Mouse (Mus musculus) embryo, embryonic 10.5 days (tissue): ENCODE results near the gene 2700081O15Rik.

Experiments used
- DNase-seq: peaks from one replicate; pipeline ENCODE4 v3.0.0-alpha.2; 2015; ENCODE audit warnings: low spot score

The 2700081O15Rik gene

GRCm38 (mm10) chr19:7420841-7421601 is 3.6 kb downstream of the 2700081O15Rik start:
- no peak for DNase-seq

GRCm38 (mm10) chr19:7421602-7422591 is 4.5 kb downstream of the 2700081O15Rik start:
- DNase-seq, result peak; percentile 82

GRCm38 (mm10) chr19:7422656-7423027 is 5.2 kb downstream of the 2700081O15Rik start:
- no peak for DNase-seq

- no peak for DNase-seq
These were observed 5.7 kb downstream of the 2700081O15Rik start for GRCm38 (mm10) chr19:7423028-7423655.

- DNase-seq, result no peak
These were observed 6.2 kb downstream of the 2700081O15Rik start for GRCm38 (mm10) chr19:7423656-7424030.

- DNase-seq, result no peak
These were observed 6.7 kb downstream of the 2700081O15Rik start for GRCm38 (mm10) chr19:7424131-7424530.

- no peak for DNase-seq
These were observed 7.4 kb downstream of the 2700081O15Rik start for GRCm38 (mm10) chr19:7424590-7425397.

GRCm38 (mm10) chr19:7425398-7425775 is 8.0 kb downstream of the 2700081O15Rik start:
- no peak for DNase-seq

GRCm38 (mm10) chr19:7434887-7435286 is 17.5 kb downstream of the 2700081O15Rik start:
- DNase-seq, result no peak

- peak; percentile 82 for DNase-seq
These were observed 18.9 kb downstream of the 2700081O15Rik start for GRCm38 (mm10) chr19:7436061-7436970.

- DNase-seq, result no peak
These were observed 20.9 kb downstream of the 2700081O15Rik start for GRCm38 (mm10) chr19:7438295-7438694.

GRCm38 (mm10) chr19:7441493-7441892 is 24.1 kb downstream of the 2700081O15Rik start:
- peak; percentile 84 for DNase-seq

- no peak for DNase-seq
These were observed 27.7 kb downstream of the 2700081O15Rik start for GRCm38 (mm10) chr19:7445105-7445504.

GRCm38 (mm10) chr19:7445596-7445995 is 28.2 kb downstream of the 2700081O15Rik start:
- DNase-seq, result no peak

GRCm38 (mm10) chr19:7456803-7457202 is 39.4 kb downstream of the 2700081O15Rik start:
- DNase-seq, result no peak

- no peak for DNase-seq
These were observed 41.5 kb downstream of the 2700081O15Rik start for GRCm38 (mm10) chr19:7458901-7459300.

GRCm38 (mm10) chr19:7459370-7459769 is 41.9 kb downstream of the 2700081O15Rik start:
- no peak for DNase-seq

GRCm38 (mm10) chr19:7467915-7468314 is 50.5 kb downstream of the 2700081O15Rik start:
- no peak for DNase-seq

- no peak for DNase-seq
These were observed 53.2 kb downstream of the 2700081O15Rik start for GRCm38 (mm10) chr19:7470643-7471042.
